Mouse (Mus musculus) heart, postnatal 25 days (tissue): Measurements from ENCODE around the gene Tlr2. TPM values are rescaled to one million over a fixed set of nuclear protein-coding genes. Genes with fewer than 3 reads are reported as not detected.

Experiments
- total RNA-seq, 2 experiments: library from RNA; stranded (reverse); gene quantifications; 2 replicates each; pipeline ENCODE4 v1.2.3; 2021

Gene Tlr2
- total RNA-seq, 2 experiments from 2014 or later, result 2.1 to 2.8 TPM

Other genes with a start within 250 kb of the Tlr2 start
- 1 to 10 TPM; 5.1 to 7.1 TPM for gene Sfrp2, start 75.4 kb downstream of the Tlr2 start, total RNA-seq
- gene Tmem131l, start 198.4 kb upstream of the Tlr2 start, total RNA-seq, result 10 to 100 TPM; 19.4 to 20.8 TPM